Mouse (Mus musculus) leukemia stem cell, adult 10-12 weeks (primary cell): ENCODE data around the gene Cpeb2. TPM values are rescaled to one million over a fixed set of nuclear protein-coding genes. Genes with fewer than 3 reads are reported as not detected.

Experiments
- polyA plus RNA-seq: library from polyadenylated mRNA; stranded (reverse); fragments of >175 nt; gene quantifications from 2 replicates; pipeline ENCODE4 v1.2.3, GENCODE M21; 2012; ENCODE audit warnings: low replicate concordance

Cpeb2 gene
- polyA plus RNA-seq = 7.1 and 29.2 TPM in 2 replicates

GRCm38 (mm10) chr5:43232480-43233315 is at the start of gene Cpeb2:
Gene Cpeb2, plus strand, starts transcription at chr5:43233170.

